Mouse (Mus musculus) megakaryocyte, embryonic 14.5 days (primary cell): ENCODE data around the gene Cmtm5.

Source experiments
- FLI1 ChIP-seq: IDR thresholded peaks from 2 replicates; pipeline ENCODE4 v1.6.1; 2012; ENCODE audit warnings: low read length, inconsistent platforms, mixed read lengths
- GATA1 ChIP-seq: IDR thresholded peaks from 3 replicates; pipeline ENCODE4 v1.6.1; 2012; ENCODE audit warnings: mixed read lengths, low read length, inconsistent platforms, borderline replicate concordance

DNA sequence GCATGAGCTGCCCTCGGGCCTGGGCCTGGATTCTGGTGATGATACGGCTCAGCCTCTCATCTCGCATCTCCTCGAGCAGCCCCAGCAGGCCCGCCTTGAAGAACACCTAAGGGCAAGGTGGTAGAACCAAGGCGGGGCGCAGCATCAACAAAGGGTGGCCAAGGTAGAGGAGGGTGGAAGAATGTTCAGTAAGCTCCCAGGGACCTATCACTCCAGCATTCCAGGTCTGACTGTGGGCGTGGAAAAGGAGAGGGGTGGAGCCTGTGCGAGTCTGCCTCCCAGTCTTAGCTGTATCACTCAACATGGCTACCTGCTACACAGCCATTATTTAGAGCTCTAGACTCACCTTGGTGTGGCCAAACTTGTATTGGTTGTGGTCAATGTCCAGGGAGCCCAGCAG, 20.5 kb downstream of the Cmtm5 start:
- TF ChIP-seq FLI1 (no peak), GATA1 (no peak)
